Mouse (Mus musculus) layer of hippocampus, adult 18-20 months (tissue): ENCODE measurements around the gene Atg9a. TPM values are rescaled to one million over a fixed set of nuclear protein-coding genes. Genes with fewer than 3 reads are reported as not detected.

Experiments
- DNase-seq, 2 experiments: peaks; one replicate each; pipeline ENCODE4 v3.0.0; 2022; ENCODE audit warnings: low spot score in 2 of 2
- total RNA-seq, 2 experiments: library from RNA; stranded (reverse); gene quantifications; 2 replicates each; pipeline ENCODE4 v1.2.3; 2021

The Atg9a gene
- total RNA-seq, 2 experiments from 2014 or later, result 108 to 115 TPM

DNA sequence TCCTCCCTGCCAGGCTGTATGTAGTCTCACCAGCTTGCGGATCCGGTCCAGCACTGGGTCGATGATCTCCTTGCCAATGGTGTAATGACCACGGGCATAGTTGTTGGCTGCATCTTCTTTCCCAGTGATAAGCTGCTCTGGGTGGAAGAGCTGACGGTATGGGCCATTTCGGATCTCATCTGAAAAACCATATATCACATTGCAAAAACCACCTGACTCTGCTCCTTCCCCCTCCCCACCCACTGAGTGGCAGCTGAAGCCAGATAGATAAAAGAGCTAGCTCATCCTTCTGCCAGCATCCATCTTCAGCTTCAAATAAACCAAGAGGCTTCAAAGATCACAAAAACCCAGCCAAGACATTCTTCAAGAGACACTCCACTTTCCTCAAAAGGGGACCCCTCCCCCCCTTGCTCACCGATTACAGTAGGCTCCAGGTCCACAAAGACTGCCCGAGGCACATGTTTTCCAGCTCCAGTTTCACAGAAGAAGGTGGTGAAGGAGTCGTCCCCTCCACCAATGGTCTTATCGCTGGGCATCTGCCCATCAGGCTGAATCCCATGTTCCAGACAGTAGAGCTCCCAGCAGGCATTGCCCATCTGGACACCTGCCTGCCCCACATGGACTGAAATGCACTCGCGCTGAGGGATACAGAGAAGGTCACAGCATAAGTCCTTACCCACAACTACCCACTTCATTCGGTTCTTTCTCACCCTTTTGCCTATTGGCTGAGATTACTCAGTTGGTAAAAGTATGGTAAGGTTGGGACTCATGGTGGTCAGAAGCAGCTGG lies 25.0 kb upstream of the Atg9a start:
- DNase-seq, result no peak

DNA sequence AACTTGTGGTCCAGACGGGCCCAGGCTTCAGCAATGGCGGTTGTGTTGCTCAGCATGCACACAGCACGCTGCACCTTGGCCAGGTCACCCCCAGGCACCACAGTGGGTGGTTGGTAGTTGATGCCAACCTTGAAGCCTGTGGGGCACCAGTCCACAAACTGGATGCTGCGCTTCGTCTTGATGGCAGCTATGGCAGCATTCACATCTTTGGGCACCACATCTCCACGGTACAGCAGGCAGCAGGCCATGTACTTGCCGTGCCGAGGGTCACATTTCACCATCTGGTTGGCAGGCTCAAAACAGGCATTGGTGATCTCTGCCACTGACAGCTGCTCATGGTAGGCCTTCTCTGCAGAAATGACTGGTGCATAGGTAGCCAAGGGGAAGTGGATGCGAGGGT lies 23.8 kb upstream of the Atg9a start:
- no peak for DNase-seq

DNA sequence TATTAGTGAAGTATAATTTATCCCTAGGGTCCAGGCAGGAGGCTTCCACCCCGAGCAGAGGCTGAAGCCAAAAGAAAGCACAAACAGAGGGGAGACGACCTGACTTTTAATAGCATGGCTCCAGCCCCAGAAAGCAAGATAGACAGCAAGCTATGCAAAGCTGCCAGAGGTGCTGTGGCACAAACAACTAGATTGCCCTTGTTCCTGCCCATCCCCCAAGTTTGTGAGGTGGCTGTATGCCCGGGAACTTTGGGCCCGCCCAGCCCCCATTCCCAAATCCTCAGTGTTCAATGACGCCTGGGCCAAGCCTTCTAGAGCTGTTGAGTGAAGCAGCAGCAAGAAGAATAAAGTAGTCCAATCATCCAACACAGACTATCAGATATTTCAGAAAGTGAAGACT lies 22.9 kb upstream of the Atg9a start:
- peak; percentile 59 to 78 for DNase-seq

DNA sequence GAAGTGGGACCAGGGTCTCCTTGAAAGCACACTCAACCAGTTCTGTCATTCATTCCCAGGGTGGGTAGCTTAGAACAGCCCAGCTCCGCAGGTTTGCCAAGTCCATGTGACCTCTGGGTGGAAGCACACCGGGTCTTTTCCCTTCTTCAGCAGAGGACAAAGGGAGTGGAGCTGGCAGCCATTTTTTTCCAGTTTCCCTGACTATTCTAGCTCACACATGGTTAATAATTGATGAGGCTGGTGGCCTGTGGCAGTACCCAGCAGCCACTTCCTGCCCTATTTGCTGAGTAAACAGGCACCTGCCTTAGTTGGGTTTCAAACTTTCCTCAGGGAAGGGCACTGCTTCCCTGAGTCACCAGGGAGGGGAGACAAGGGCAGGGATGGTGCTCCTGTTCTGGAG lies 22.4 kb upstream of the Atg9a start:
- no peak for DNase-seq

DNA sequence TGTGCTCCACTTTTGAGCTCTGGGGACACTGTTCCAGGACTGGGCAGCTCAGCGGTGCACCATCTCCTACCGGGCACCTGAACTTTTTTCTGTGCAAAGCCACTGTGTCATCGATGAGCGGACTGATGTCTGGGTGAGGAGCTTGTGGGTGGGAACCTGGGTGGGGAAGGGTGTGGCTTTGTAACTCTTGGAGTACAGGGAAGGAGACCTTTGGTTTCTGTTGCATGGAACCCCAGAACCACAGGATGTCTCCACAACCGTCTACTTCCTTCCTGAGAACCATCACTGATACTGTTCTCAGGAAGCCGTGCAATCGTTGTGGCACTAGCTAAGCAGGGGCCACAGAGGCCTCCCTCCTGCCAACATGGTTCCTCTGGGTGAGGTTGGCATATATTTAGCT lies 21.1 kb upstream of the Atg9a start:
- DNase-seq, result no peak

DNA sequence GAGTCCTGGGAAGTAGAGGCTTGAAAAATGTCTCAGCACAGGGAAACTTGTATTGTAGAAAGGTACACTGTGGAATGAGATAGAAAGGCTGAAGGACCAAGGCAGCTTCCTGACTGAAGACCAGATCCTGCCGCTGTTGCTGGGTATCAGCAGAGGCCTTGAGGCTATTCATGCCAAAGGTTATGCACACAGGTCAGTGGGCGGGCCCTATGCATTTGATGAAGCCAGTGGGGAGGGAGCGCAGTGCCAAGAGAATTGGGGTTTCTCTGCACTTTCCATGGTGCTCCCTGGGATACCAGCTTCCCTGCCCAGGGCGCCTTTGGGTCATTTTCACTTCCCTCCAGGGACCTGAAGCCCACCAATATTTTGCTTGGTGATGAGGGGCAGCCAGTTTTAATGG lies 20.5 kb upstream of the Atg9a start:
- DNase-seq, result no peak

DNA sequence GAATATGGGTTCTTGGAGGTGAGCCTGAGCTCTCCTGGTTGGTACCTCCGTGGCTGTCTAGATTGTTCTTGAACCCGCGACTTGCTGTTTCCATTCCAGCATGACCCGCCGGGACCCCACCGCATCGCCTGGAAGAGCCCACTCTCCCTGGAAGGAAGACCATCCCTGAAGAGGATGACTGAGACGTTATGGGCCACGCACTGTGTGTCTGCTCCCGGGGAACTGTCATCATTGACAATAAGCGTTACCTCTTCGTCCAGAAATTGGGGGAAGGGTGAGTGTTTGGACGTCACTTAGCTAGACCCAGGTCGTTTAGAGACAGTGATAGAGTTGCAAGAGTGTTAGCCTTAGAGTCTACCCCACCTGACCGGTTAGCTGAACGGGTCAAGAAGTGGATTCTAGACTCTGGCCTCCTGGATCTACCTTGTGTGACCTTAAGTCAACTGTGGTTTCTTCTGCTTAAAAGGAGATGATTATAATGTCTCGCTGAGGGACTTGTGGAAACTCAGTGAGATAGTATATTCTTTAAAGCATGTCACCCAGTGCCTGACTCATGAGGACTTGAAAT lies 19.2 kb upstream of the Atg9a start:
- DNase-seq, result no peak

DNA sequence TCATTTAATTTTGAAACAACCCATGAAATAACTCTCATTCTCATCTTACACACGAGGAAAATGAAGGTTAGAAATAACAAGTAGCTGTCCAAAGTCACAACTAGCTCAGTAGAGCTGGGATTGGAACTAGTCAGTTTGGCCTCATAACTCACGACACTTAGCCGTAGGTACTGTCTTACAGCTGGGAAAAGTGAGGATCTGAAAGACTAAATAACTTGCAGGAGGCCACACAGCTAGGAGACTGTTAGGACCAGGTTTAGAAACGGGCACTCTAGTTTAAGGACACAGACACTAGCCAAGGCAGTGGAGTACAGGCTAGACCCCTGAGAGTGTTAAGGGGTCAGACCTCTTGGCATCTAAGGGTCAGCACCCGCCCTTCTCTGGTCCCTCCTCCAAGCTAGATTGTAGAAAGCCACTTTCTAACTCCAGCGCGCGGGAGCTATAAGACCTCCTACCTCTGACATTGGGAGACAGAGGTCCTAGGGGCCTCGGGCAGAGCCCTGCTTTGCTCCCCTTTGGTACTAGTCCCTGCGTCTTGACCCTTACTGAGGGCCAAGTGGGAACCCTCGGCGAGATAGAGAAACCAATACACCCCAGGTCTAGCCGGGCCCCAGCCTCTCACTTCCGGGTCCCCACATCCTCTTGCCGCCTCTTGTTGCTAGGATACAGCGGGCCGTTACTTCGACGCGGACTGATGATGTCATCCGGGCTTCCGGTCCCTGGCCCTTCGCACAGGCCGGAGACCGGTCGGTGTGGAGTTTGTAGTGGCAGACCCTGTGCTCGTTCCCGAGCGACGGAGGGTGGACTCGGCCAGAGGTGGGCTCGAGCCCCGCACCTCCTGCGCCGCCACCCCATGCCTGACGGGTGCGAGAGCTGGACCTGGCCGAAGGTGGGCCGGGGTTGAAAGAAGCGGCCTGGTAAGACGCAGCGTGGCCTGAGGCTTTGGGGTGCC lies 18.4 kb upstream of the Atg9a start, which contains the start of the genes Glb1l and Stk16:
Gene Glb1l (minus strand): TSS at position 678 of the 952 bp plus-strand sequence.
Gene Stk16 (plus strand): TSS at position 703 of the 952 bp plus-strand sequence.
- DNase-seq, result peak; percentile 93 to 98

DNA sequence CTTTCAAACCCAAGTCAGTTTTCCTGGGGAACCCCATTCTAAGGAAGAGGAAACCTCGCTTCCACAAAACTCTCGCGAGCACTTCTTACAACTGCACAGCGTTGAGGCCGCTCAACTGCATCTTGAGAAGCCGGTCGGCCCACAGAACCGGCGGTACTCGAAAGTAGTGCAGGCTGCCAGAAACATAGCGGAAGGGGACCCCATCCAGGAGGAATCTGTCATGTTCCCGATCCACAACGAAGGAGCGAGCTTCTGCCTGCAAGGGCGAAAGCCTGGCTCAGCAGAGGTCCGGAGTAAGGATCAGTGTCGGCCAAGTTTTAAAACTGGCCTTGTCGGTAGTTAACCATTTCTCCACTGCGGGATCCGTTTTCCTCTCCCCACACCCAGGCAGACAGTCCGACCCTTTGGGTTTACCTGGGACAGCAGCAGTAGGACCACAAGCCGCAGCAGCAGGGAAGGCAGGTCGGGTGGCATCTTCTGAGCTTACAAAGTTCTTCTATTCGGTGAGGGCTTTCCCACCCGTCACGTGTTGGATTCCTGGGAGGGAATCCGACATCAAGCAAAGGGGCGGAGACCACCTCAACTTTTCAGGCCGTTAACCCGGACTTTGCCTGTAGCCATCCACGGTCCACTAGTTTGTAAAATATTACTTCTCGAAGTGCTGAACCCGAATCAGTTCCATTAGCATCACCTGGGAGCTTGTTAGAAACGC lies 17.1 kb upstream of the Atg9a start:
- no peak for DNase-seq

DNA sequence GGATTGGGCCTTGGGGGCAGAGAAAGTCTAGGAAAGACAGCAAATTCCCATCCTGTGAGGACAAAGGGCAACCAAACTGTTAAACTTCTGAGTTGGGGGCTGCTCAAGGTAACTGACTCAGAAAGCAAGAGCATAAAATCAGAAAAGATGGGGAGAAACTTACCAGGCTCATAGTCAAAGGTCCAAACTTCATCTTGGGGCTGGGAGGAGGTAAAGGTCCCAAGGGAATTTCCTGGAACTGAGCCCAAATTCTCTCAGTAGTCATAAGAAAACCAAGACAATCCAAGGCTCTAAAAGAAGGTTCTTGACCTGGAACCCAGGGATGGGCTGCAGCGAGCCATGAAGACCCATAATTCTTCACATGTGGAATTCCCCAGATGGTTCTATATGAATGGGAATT lies 9.2 kb upstream of the Atg9a start:
- DNase-seq, result no peak

DNA sequence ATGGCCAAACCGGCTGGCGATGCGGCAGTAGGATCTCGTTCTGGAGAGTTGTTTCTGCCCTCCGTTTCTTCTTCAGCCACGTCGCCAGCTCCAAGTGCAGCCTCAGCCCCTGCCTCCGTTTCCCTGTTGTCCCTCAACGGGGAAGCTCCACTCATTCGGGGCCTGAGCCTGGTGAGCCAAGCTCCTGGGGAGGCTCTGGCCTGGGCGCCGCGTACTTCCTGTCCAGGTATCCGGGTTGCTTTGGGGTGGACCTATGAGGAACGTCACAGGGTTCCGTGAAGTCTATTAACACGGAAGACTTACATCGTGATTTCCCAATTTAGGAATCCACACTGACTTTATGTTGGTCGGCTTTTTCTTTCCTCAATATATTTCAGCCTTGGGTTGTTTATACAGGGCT lies 456 bp upstream of the Atg9a start:
- no peak for DNase-seq

DNA sequence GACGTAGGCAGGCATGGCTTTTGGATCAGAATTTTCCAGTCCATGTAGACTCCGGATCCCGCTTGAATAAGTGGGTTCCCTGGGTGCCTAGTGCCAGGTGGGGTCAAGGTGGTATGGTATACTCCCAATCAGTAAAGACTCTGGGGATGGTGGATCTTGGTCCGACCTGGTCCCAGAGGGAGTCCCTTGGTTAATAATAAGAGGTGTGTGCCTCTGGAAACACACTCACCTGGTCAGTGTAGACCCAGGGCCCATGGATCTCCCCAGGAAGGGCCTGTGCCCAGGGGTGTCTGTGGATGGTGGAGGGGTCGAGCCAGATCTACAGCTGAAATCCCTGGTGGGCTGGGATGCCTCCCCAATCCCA lies 756 bp downstream of the Atg9a start:
- no peak for DNase-seq

DNA sequence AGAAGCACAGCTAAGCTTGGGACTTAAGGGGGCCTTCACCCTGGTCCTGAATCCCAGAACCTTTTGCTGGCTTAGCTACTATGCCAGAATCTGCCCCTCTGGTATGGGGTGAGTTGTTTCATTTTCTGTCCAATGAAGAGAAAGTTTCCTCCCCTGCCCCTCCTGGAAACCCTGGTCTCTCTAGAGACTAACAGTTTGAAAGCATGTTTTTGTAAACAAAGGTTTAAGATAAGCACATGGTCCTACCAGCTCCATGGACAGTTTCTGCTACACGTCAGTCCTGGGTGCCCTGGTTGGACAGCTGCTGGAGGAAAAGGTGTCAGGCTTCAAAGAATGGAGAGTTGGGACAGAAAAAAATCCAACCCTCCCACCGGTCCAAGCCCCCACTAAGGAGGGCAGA lies 1.4 kb downstream of the Atg9a start:
- no peak for DNase-seq

DNA sequence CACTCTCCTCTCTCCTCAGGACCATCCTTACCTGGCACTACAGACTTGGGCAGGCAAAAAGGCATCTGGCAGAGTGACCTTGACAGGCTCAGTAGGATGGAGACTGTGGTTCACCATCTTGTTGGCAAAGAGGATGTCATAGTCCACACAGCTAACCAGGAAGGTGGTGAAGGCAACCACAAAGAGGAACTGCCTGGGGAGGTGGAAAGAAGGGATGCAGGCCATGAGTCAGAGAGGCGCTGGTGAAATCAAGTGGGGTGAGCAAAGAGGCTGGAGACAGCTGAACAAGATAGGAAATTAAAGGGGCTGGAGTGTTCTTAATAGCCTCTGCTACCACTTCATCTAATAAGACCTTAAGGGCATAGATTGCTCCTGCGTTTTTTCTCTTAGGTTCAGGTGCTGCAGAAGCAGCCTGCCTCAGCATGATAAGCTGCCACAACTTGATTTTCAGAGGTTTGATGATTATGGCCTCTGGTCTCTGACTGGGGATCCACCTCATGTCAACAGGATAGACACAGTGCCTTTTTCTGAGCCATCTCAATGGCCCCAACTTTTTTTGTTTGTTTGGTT lies 4.0 kb downstream of the Atg9a start:
- DNase-seq, result no peak

DNA sequence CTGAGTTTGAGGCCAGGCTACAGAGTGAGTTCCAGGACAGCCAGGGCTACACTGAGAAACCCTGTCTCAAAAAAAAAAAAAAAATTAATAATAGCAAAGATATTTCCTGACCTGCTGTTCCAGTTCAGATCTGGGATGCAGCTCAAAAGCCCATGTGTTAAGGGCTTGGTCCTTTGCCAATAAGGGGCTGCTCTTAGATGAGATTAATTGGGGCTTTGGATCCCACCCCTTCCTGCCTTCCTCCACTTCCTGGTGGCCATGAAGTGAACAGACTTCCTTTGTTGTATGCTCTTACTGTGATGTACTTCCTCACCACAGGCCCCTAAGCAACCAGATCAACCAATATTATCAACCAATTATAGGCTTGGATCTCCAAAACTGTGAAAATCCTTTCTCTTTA lies 4.9 kb downstream of the Atg9a start:
- DNase-seq, result no peak

DNA sequence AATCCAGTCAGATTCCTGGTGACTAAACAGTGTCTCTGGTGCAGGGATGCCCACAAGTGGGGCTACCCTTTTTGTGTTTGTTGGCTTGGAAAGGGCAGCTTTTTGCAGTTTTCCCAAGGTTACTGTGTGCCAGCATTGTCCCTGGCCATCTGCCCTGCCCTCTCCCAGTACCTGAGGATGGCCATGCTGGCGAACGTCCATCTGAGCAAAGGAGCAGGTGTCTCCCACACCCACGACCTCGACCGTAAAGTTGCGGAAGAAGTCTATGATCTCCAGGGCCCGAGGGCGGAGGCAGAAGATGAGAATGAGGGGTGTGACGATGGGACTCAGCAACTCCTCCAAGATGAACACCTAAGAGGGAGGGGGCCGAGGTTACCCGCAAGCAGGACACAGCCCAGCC lies 6.5 kb downstream of the Atg9a start:
- no peak for DNase-seq

DNA sequence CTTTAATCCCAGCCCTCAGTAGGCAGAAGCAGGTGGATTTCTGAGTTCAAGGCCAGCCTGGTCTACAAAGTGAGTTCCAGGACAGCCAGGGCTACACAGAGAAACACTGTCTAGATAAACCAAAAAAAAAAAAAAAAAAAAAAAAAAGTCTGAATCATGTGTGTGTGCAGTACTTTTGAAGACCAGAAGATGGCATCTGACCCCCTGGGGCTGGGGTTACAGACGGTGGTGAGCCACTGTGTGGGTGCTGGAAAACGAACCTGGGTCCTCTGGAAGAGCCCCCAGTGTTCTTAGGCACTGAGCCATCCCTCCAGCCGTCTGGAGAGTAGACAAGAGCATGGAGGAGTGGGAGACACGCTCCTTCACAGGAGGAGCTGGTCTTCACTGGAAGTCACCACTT lies 9.8 kb downstream of the Atg9a start:
- no peak for DNase-seq

DNA sequence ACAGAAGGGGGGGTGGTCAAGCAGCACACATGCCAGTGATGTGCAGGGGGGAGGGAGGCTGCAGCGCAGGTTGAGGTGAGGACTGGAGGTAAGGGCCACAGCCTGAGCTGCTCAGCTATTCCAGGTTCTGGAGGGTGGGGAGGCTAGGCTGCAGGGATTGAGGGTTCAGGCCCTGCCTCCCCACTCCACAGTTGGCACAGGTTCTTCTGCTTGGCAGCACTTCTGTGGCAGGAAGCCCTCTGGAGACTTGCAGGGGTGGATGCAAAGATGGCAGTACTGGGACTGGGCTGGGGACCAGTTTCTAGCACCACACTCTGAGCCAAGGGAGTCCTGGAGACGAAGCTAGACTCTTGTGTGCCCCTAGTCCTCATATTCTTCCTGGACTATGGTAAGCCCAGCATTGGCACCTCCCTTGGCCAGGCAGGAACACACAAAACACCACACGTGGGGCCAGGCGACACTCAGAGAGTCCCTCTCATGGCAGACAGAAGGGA lies 10.6 kb downstream of the Atg9a start:
- no peak for DNase-seq

DNA sequence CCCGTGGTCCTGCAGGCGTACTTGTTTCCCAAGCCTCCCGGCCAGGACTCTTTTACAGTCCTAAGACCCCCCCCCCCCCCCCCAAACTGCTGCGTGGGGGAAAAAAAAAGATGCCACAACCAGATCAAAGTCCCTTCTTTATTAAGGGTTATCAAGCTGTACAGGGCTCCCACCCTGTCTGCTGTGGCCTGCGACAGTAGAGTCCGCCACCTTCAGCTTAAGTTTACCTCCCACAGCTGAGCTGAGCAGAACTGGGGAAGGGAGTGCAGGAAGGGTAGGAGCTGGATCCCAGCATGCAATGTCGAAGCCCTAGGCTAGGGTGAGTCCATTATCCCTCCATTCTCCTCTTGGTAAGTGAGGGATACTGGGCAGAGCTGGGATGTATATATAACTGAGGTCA lies 11.3 kb downstream of the Atg9a start:
- DNase-seq, result no peak

DNA sequence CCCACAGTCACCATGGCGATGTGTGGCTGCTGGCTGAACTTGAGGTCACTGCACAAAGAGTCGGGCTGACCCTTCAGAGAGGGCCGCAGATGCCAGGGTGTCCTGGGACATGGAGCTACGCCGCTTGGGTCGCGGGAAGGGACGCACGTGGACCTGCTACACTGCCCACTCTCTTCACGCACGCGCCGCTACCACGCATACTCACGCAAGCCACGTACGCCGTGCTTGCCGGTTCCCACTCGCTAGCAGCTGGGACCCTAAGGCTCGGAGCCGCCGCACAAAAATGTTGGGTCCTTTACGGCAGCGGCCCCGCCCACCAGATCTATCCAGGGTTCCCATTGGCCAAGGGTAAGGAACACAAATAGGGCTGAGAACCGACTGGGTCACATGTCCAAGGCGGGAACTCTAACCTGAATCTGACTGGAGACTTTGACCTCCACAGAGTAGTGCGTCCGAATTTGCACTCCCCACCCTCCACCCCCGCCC lies 11.8 kb downstream of the Atg9a start, which contains the start of gene Abcb6:
Gene Abcb6 (minus strand): TSS at position 288 of the 486 bp plus-strand sequence.
- DNase-seq, result peak; percentile 92 to 95
